Mouse (Mus musculus) lung, postnatal 4 days (tissue): ENCODE data around the gene Ryr1.
"Not testable (repeated sequence)": the region's sequence is repeated elsewhere in the genome, so short reads cannot be mapped to it uniquely, and the experiment has no call there.

Source experiments
- DNase-seq, 2 experiments: peaks; one replicate each; pipeline ENCODE4 v3.0.0; 2021

Gene Ryr1

GRCm38 (mm10) chr7:28983849-28984248 lies 141.1 kb downstream of the Ryr1 start:
- DNase-seq = no peak

- DNase-seq = no peak
Measured at GRCm38 (mm10) chr7:28983141-28983564, 141.8 kb downstream of the Ryr1 start.

GRCm38 (mm10) chr7:28982274-28983013 lies 142.5 kb downstream of the Ryr1 start:
- peak; percentile 66 to 72 for DNase-seq

GRCm38 (mm10) chr7:28981651-28982273 lies 143.2 kb downstream of the Ryr1 start, which contains the start of the genes Eif3k and Map4k1:
Gene Eif3k (minus strand): TSS chr7:28981864.
Gene Map4k1 (plus strand): TSS chr7:28982050.
- peak; percentile 97 for DNase-seq

GRCm38 (mm10) chr7:28977556-28977955 lies 147.4 kb downstream of the Ryr1 start:
- no peak for DNase-seq

- DNase-seq = no peak
Measured at GRCm38 (mm10) chr7:28973025-28973424, 152.0 kb downstream of the Ryr1 start.

- peak; percentile 81 to 87 for DNase-seq
Measured at GRCm38 (mm10) chr7:28972542-28972985, 152.4 kb downstream of the Ryr1 start.

- peak; percentile 70 to 81 for DNase-seq
Measured at GRCm38 (mm10) chr7:28971770-28972269, 153.2 kb downstream of the Ryr1 start.

GRCm38 (mm10) chr7:28971029-28971428 lies 153.9 kb downstream of the Ryr1 start:
- DNase-seq = peak in 1 of 2 experiments; percentile 41

GRCm38 (mm10) chr7:28969672-28970394 lies 155.1 kb downstream of the Ryr1 start:
- peak in 1 of 2 experiments; percentile 53 for DNase-seq

GRCm38 (mm10) chr7:28969271-28969670 lies 155.7 kb downstream of the Ryr1 start:
- no peak for DNase-seq

GRCm38 (mm10) chr7:28968120-28968519 lies 156.9 kb downstream of the Ryr1 start:
- DNase-seq = not testable (repeated sequence)

GRCm38 (mm10) chr7:28966751-28967505 lies 158.1 kb downstream of the Ryr1 start:
- no peak for DNase-seq

GRCm38 (mm10) chr7:28966181-28966580 lies 158.8 kb downstream of the Ryr1 start:
- no peak for DNase-seq

GRCm38 (mm10) chr7:28965346-28965840 lies 159.6 kb downstream of the Ryr1 start:
- no peak for DNase-seq

GRCm38 (mm10) chr7:28963399-28963923 lies 161.5 kb downstream of the Ryr1 start:
- DNase-seq = no peak

- DNase-seq = peak; percentile 99
Measured at GRCm38 (mm10) chr7:28961927-28962670, 162.9 kb downstream of the Ryr1 start, which contains the start of gene Actn4. Gene Actn4 (minus strand): TSS chr7:28962340.

GRCm38 (mm10) chr7:28961584-28961926 lies 163.4 kb downstream of the Ryr1 start:
- no peak for DNase-seq

GRCm38 (mm10) chr7:28960354-28961046 lies 164.5 kb downstream of the Ryr1 start:
- DNase-seq = no peak

GRCm38 (mm10) chr7:28959505-28960045 lies 165.4 kb downstream of the Ryr1 start:
- DNase-seq = peak in 1 of 2 experiments; percentile 54
